ENCODE assay signal across 8 mouse cellular contexts in genomic region chr19:46455032-46455431, GRCm38 (mm10). TPM values are rescaled to one million over a fixed set of nuclear protein-coding genes. Genes with fewer than 3 reads are reported as not detected.
A peak's percentile ranks its signal among the peaks of the same experiment; 100 is the strongest.
DNase-seq lines count a peak whose midpoint lies in the region; ATAC-seq lines count a peak whose summit lies in the region.

No protein-coding gene starts in this region.

- no peak overlapping the region; the same call in 1 of the 2 replicates for H3K4me2 ChIP-seq in lung, embryonic 16.5 days (ENCODE audit: low read depth, low read length)

- 17% methylated on average over 1 of the region's 1 CpGs for WGBS in lung, embryonic 16.5 days

- peak overlapping the region; percentile 75 for H3K27ac ChIP-seq in lung, embryonic 16.5 days (ENCODE audit: low read length)

- ATAC-seq in lung, embryonic 16.5 days (ENCODE audit: low read depth), result peak; percentile 82

- peak overlapping the region; percentile 39 for H3K9ac ChIP-seq in lung, embryonic 16.5 days (ENCODE audit: low read length)

- no peaks in the 10 kb centered on the region for H3K27me3 ChIP-seq in lung, embryonic 16.5 days (ENCODE audit: control insufficient read depth, insufficient read depth, low read depth, low read length)

- peak; percentile 37 for DNase-seq in layer of hippocampus, adult 9-11 months
- DNase-seq in layer of hippocampus, postnatal 36 days, result no peak
- peak; percentile 63 to 76 for DNase-seq in heart, adult 9 months (ENCODE audit: low spot score in 2 of 2)
- DNase-seq in kidney, adult 9 months, result peak; percentile 68
- no peak for DNase-seq in cerebellum, postnatal 36 days
- no peak for DNase-seq in left cerebral cortex, adult 11 months (ENCODE audit: low spot score)
- DNase-seq in layer of hippocampus, postnatal 10 days (ENCODE audit: low spot score in 2 of 2), result no peak

- H3K36me3 ChIP-seq in lung, embryonic 16.5 days (ENCODE audit: control insufficient read depth, insufficient read depth, low read length), result 0 out of 2 replicates have a peak, but pooled peaks cover 2% of the 10 kb centered on the region

- H3K4me3 ChIP-seq in lung, embryonic 16.5 days (ENCODE audit: low read length), result no peak overlapping the region

- H3K4me1 ChIP-seq in lung, embryonic 16.5 days (replicated peaks; ENCODE audit: control insufficient read depth, insufficient read depth, low read length), result peaks cover 54% of the 10 kb centered on the region

- no peaks in the 10 kb centered on the region for H3K9me3 ChIP-seq in lung, embryonic 16.5 days (ENCODE audit: control insufficient read depth, low read length)

RNA-seq across cellular contexts. Expression of gene Trim8, which starts 46.5 kb away (rescaled TPM):
- total RNA-seq in layer of hippocampus, postnatal 36 days (2021), result 100 to 1,000 TPM; 105 TPM
- polyA plus RNA-seq in lung, embryonic 16.5 days (2015; fragmentation: Nextera tagmentation; extraction: Ambion mirVana), result 22.4 and 24.9 TPM in 2 replicates
- 100 to 1,000 TPM; 108 to 111 TPM for total RNA-seq in layer of hippocampus, postnatal 10 days (2021)

RNA-seq across cellular contexts. Expression of gene Sufu, which starts 58.3 kb away (rescaled TPM):
- 10 to 100 TPM; 18.3 to 22.6 TPM for total RNA-seq in layer of hippocampus, postnatal 36 days (2021)
- 28.1 and 33.8 TPM in 2 replicates for polyA plus RNA-seq in lung, embryonic 16.5 days (2015; fragmentation: Nextera tagmentation; extraction: Ambion mirVana)
- 10 to 100 TPM; 20.8 to 21.9 TPM for total RNA-seq in layer of hippocampus, postnatal 10 days (2021)

RNA-seq across cellular contexts. Expression of gene Actr1a, which starts 59.5 kb away (rescaled TPM):
- total RNA-seq in layer of hippocampus, postnatal 36 days (2021), result 100 to 1,000 TPM; 180 to 188 TPM
- polyA plus RNA-seq in lung, embryonic 16.5 days (2015; fragmentation: Nextera tagmentation; extraction: Ambion mirVana), result 132 and 137 TPM in 2 replicates
- 100 to 1,000 TPM; 233 to 238 TPM for total RNA-seq in layer of hippocampus, postnatal 10 days (2021)

Comparison
In these comparisons a context has a peak if more than half of its experiments do, and no peak if none do; other contexts are left out.
1. DNase-seq: peak in layer of hippocampus, adult 9-11 months (single experiment), heart, adult 9 months (2 of 2) and kidney, adult 9 months (single experiment); none in layer of hippocampus, postnatal 36 days (0 of 2), cerebellum, postnatal 36 days (0 of 2), left cerebral cortex, adult 11 months (single experiment) and layer of hippocampus, postnatal 10 days (0 of 2).